Mouse (Mus musculus) lung, adult 2 months (tissue): ENCODE results near the gene Trmt112. TPM values are rescaled to one million over a fixed set of nuclear protein-coding genes. Genes with fewer than 3 reads are reported as not detected.

Experiments used
- DNase-seq: peaks from one replicate; pipeline ENCODE4 v3.0.0; 2022
- H3K4me1 ChIP-seq: fragments of 200-500 bp; 2 replicates; pipeline ENCODE4 v1.6.1; 2011; ENCODE audit warnings: low read length; ENCODE audit not compliant: control insufficient read depth, insufficient read depth
- H3K4me3 ChIP-seq: fragments of 200-500 bp; replicated peaks from 2 replicates; pipeline ENCODE3; 2011; ENCODE audit warnings: low read depth, mild to moderate bottlenecking, control low read depth, low read length; ENCODE audit errors: extremely low read depth
- CTCF ChIP-seq: fragments of 200-500 bp; IDR thresholded peaks from 2 replicates; pipeline ENCODE4 v1.5.1; 2011; ENCODE audit warnings: mild to moderate bottlenecking, low read length, control low read depth; ENCODE audit not compliant: insufficient read depth
- POLR2A ChIP-seq: fragments of 200-500 bp; IDR thresholded peaks from 2 replicates; pipeline ENCODE4 v1.6.1; 2011; ENCODE audit warnings: low read depth, mild to moderate bottlenecking, control low read depth, low read length, borderline replicate concordance; ENCODE audit errors: extremely low read depth
- WGBS: fragments of 180-500 bp; shearing (Covaris S2); methylation state at CpG from one replicate; pipeline ENCODE4 v1.1.7; 2018; 5-methylcytosine and 5-hydroxymethylcytosine counted together
- polyA plus RNA-seq: library from polyadenylated mRNA; depleted of rRNA; stranded (reverse); fragments of >200 nt; gene quantifications from 2 replicates; pipeline ENCODE4 v1.2.3, GENCODE M21; 2012; rRNA removed

Trmt112 gene
- polyA plus RNA-seq = 115 and 120 TPM in 2 replicates

- peaks cover 4% of the 10 kb centered on the region for H3K4me1 ChIP-seq
- DNase-seq = peak; percentile 83
- TF ChIP-seq CTCF (no peak), POLR2A (peak; percentile 86)
- WGBS = under 1% methylated on average over 65 of the region's 65 CpGs
- peak within 1 kb of the TSS; percentile 95 for H3K4me3 ChIP-seq
These were observed at the start of gene Trmt112, which contains the start of gene Prdx5 for GRCm38 (mm10) chr19:6909507-6910289. Gene Trmt112, plus strand, starts transcription at chr19:6909698. Gene Prdx5, minus strand, starts transcription at chr19:6910106.

GRCm38 (mm10) chr19:6859971-6860370, 49.5 kb upstream of the Trmt112 start:
- Histone ChIP-seq H3K4me1 (peaks cover 2% of the 10 kb centered on the region; the same call in 1 of the 2 replicates), H3K4me3 (no peak overlapping the region)
- TF ChIP-seq CTCF (no peak), POLR2A (no peak)
- DNase-seq = no peak
- WGBS = 87% methylated on average over 3 of the region's 3 CpGs

GRCm38 (mm10) chr19:6860706-6861105, 48.8 kb upstream of the Trmt112 start:
- no peak overlapping the region for H3K4me3 ChIP-seq
- TF ChIP-seq POLR2A = no peak
- TF ChIP-seq CTCF = no peak
- no peak for DNase-seq
- 49% methylated on average over 6 of the region's 6 CpGs for WGBS
- H3K4me1 ChIP-seq = peaks cover 2% of the 10 kb centered on the region; the same call in 1 of the 2 replicates

- Histone ChIP-seq H3K4me1 (peaks cover 2% of the 10 kb centered on the region; the same call in 1 of the 2 replicates), H3K4me3 (no peak overlapping the region)
- TF ChIP-seq POLR2A (no peak), CTCF (no peak)
- no peak for DNase-seq
- WGBS = 95% methylated on average over 4 of the region's 4 CpGs
These were observed 48.0 kb upstream of the Trmt112 start for GRCm38 (mm10) chr19:6861451-6861850.

GRCm38 (mm10) chr19:6869355-6869754, 40.1 kb upstream of the Trmt112 start:
- peak; percentile 66 for DNase-seq
- WGBS = 0% methylated on average over 5 of the region's 5 CpGs
- H3K4me3 ChIP-seq = peak overlapping the region; percentile 43
- TF ChIP-seq POLR2A (peak; percentile 48; the same call in 1 of the 2 replicates), CTCF (no peak)
- H3K4me1 ChIP-seq = peaks cover 4% of the 10 kb centered on the region; the same call in 1 of the 2 replicates

- TF ChIP-seq POLR2A (no peak), CTCF (peak; percentile 59)
- 54% methylated on average over 5 of the region's 5 CpGs for WGBS
- H3K4me3 ChIP-seq = no peak overlapping the region
- peaks cover 4% of the 10 kb centered on the region; the same call in 1 of the 2 replicates for H3K4me1 ChIP-seq
- DNase-seq = no peak
These were observed 37.8 kb upstream of the Trmt112 start for GRCm38 (mm10) chr19:6871574-6872271.

GRCm38 (mm10) chr19:6872701-6873100, 36.8 kb upstream of the Trmt112 start:
- peaks cover 4% of the 10 kb centered on the region; the same call in 1 of the 2 replicates for H3K4me1 ChIP-seq
- DNase-seq = no peak
- no peak overlapping the region for H3K4me3 ChIP-seq
- no peak for TF ChIP-seq CTCF
- TF ChIP-seq POLR2A = no peak
- 51% methylated on average over 3 of the region's 3 CpGs for WGBS

- Histone ChIP-seq H3K4me3 (no peak overlapping the region), H3K4me1 (peaks cover 2% of the 10 kb centered on the region; the same call in 1 of the 2 replicates)
- no peak for DNase-seq
- 74% methylated on average over 1 of the region's 1 CpGs for WGBS
- TF ChIP-seq POLR2A (no peak), CTCF (no peak)
These were observed 35.2 kb upstream of the Trmt112 start for GRCm38 (mm10) chr19:6874257-6874656.

GRCm38 (mm10) chr19:6875834-6876233, 33.7 kb upstream of the Trmt112 start:
- no peak for TF ChIP-seq CTCF
- TF ChIP-seq POLR2A = no peak
- H3K4me1 ChIP-seq = no peaks in the 10 kb centered on the region
- DNase-seq = no peak
- WGBS = 84% methylated on average over 6 of the region's 6 CpGs
- no peak overlapping the region for H3K4me3 ChIP-seq
